Mouse (Mus musculus) lung, postnatal 36 days (tissue): ENCODE measurements around the gene Gm5346.
"Not testable (repeated sequence)": the region's sequence is repeated elsewhere in the genome, so short reads cannot be mapped to it uniquely, and the experiment has no call there.

Experiments used
- DNase-seq: peaks from one replicate; pipeline ENCODE4 v3.0.0; 2022; ENCODE audit warnings: mixed read lengths

Gm5346 gene

DNA sequence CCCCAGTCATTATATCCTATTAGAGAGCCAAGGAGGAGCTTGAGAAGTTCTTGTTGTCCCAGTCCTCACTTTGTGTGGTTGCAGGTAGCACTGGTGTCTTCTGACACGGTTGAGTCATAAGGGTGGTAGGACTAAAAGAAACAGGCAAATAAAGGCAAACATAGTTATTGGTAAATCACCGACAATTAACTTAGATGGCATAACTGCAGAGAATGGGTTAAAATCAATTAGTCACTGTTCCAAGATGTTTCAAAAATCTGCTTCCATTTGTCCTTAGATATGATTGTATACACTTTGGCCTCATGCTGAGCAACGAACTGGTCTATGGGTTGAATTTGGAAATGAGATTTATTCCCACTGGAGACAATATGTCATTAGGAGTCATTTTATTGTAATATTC lies at the start of gene Gm5346:
Gene Gm5346, minus strand, starts transcription at position 101 of the 400 bp plus-strand sequence.
- DNase-seq: no peak

DNA sequence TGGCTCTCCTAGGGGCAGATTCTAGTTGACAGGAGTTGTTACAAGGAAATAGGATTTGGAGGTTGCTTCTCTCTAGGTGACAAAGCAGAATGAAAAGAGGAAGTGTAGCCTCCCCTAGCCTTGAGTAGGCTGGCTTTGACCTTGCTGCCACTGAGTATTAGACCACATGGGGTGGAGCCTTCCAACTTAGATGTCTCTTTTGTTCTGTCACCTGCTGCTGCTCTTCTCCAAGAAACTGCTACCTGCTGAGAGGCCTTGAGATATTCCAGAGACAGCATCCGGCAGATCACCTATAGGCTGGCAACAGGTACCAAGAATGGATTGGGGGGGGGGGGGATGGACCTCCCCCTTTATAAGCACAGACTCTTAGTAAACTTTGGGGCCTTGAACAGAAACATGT lies 11.0 kb downstream of the Gm5346 start:
- DNase-seq: no peak

DNA sequence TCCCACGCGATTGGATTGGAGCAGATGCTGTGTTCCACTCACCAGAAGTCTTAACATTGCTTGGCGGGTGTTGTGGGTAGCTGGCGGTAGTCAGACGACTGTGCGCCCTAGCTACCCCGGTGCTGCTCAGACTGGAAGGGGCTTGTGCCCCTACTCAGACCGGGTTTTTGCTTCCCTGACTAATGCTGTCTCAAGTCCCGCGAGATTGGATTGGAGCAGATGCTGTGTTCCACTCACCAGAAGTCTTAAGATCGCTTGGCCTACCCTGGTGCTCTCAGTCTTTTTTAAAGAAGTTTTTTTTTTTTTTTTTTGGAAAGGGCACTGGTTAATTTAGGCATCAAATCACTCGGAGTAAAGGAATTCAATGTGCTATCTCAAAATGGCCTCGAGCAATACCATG lies 23.4 kb downstream of the Gm5346 start:
- not testable (repeated sequence) for DNase-seq

GRCm38 (mm10) chr8:43603166-43603565 lies 23.9 kb downstream of the Gm5346 start:
- DNase-seq: not testable (repeated sequence)

DNA sequence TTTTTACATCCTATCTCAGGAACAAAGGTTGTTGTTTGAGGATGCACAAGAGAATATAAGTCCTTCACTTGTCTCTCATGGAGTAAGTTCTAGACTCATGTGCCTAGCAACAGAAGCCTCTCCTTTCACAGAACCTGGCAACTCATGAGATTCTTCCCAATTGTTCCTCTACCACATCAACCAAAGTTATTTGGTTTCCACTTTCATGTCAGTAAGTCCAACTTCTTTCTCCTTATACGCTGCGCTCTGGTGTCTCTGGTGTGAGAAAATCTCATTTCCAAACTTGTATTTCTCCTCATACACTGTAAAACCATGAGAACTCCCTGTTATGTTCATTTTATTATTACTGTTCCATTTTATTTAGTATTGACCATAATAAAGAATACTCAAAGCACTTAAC lies 50.5 kb downstream of the Gm5346 start, which contains the start of gene Adam26a:
Gene Adam26a, minus strand, starts transcription at position 101 of the 400 bp plus-strand sequence.
- not testable (repeated sequence) for DNase-seq
